21 mouse cellular contexts compared by ENCODE assay signal in the genomic region with DNA sequence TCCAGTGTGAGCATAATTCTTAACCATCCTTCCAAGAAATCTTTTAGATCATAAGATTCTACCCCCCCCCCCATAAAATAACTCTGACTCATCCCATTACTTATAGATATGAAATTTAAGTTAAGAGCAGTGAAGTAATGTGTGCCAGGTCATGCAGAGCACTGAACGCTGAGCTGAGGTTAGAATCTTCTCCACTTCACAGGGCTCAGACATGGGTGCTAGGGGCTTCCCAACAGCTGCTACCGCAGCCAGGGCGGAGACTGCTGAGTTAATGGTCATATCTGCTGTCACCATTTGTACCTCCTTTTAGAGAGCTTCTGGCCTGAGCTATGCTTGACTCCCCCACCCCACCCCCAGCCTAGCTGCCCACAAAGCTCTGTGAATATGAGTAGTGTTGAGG.
"Had no signal": no experiment of that assay in that cellular context is flagged by ENCODE, and none has a peak within 500 bp of the region (broad histone marks: within the 10 kb centered on the region; RNA-seq: fewer than 3 reads in every experiment).

No protein-coding gene starts in this region.

- H3K27me3 ChIP-seq: kidney, embryonic 15.5 days; limb, embryonic 12.5 days; limb, embryonic 15.5 days; liver, embryonic 12.5 days; liver, embryonic 15.5 days; midbrain, embryonic 12.5 days; midbrain, embryonic 15.5 days; neural tube, embryonic 12.5 days; neural tube, embryonic 15.5 days; stomach, embryonic 15.5 days had no signal

- DNase-seq: kidney, adult 11 months; kidney, adult 8-10 months; kidney, postnatal 10 days; kidney, postnatal 36 days; layer of hippocampus, postnatal 36 days; lung, adult 2 months; lung, postnatal 14 days; right cerebral cortex, adult 18-20 months; thymus, postnatal 36 days had no signal

- H3K36me3 ChIP-seq: kidney, embryonic 15.5 days; limb, embryonic 12.5 days; limb, embryonic 15.5 days; liver, embryonic 12.5 days; liver, embryonic 15.5 days; midbrain, embryonic 12.5 days; midbrain, embryonic 15.5 days; neural tube, embryonic 12.5 days; neural tube, embryonic 15.5 days; stomach, embryonic 15.5 days had no signal

- ATAC-seq: liver, embryonic 12.5 days; midbrain, embryonic 15.5 days had no signal

- H3K4me3 ChIP-seq: kidney, embryonic 15.5 days; left cerebral cortex, adult 2 months; limb, embryonic 12.5 days; limb, embryonic 15.5 days; liver, embryonic 12.5 days; liver, embryonic 15.5 days; midbrain, embryonic 12.5 days; midbrain, embryonic 15.5 days; neural tube, embryonic 12.5 days; neural tube, embryonic 15.5 days; stomach, embryonic 15.5 days had no signal

- H3K9ac ChIP-seq: kidney, embryonic 15.5 days; limb, embryonic 12.5 days; limb, embryonic 15.5 days; liver, embryonic 12.5 days; liver, embryonic 15.5 days; midbrain, embryonic 12.5 days; midbrain, embryonic 15.5 days; neural tube, embryonic 12.5 days; neural tube, embryonic 15.5 days; stomach, embryonic 15.5 days had no signal

- H3K9me3 ChIP-seq: kidney, embryonic 15.5 days; limb, embryonic 12.5 days; limb, embryonic 15.5 days; liver, embryonic 12.5 days; liver, embryonic 15.5 days; midbrain, embryonic 12.5 days; midbrain, embryonic 15.5 days; neural tube, embryonic 12.5 days; neural tube, embryonic 15.5 days; stomach, embryonic 15.5 days had no signal

- H3K27ac ChIP-seq: kidney, embryonic 15.5 days; left cerebral cortex, adult 2 months; limb, embryonic 12.5 days; limb, embryonic 15.5 days; liver, embryonic 12.5 days; liver, embryonic 15.5 days; macrophage; midbrain, embryonic 12.5 days; midbrain, embryonic 15.5 days; neural tube, embryonic 12.5 days; neural tube, embryonic 15.5 days; stomach, embryonic 15.5 days had no signal

- H3K4me2 ChIP-seq: kidney, embryonic 15.5 days; limb, embryonic 12.5 days; limb, embryonic 15.5 days; liver, embryonic 12.5 days; liver, embryonic 15.5 days; midbrain, embryonic 12.5 days; midbrain, embryonic 15.5 days; neural tube, embryonic 12.5 days; neural tube, embryonic 15.5 days; stomach, embryonic 15.5 days had no signal
